Mouse (Mus musculus): ENCODE results near the gene Stim1.

DNA sequence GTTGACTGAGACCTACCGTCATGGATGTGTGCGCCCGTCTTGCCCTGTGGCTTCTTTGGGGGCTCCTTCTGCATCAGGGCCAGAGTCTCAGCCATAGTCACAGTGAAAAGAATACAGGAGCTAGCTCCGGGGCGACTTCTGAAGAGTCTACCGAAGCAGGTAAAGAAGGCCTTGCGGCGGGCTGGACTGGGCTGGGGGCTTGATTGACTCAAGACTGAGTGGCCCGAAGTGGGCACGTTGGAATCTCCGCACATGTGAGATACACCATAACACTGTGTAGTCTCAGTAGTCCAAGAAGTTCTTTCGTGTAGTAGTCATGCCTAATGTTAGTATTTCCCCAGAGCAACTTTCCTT lies 766 bp downstream of the Stim1 start:
- TF ChIP-seq CTCF (IDR thresholded peaks at IDR 0.05; ENCODE audit: borderline replicate concordance, insufficient read depth, low read depth, low read length) = no peak
- TF ChIP-seq POLR2A (IDR thresholded peaks at IDR 0.05; ENCODE audit: borderline replicate concordance, insufficient read depth, low read length) = no peak
